Mouse (Mus musculus) adrenal gland, postnatal 14 days (tissue): Measurements from ENCODE around the gene Bmper. TPM values are rescaled to one million over a fixed set of nuclear protein-coding genes. Genes with fewer than 3 reads are reported as not detected.

Source experiments
- DNase-seq: peaks from one replicate; pipeline ENCODE4 v3.0.0; 2021; ENCODE audit warnings: mixed read lengths
- total RNA-seq: library from RNA; stranded (reverse); gene quantifications from 2 replicates; pipeline ENCODE4 v1.2.3, GENCODE M21; 2021

Bmper gene
- total RNA-seq, 1 experiment from 2014 or later: 4.2 TPM

GRCm38 (mm10) chr9:23305681-23306080 lies 82.8 kb downstream of the Bmper start:
- peak; percentile 42 for DNase-seq

- DNase-seq: peak; percentile 11
Observed at GRCm38 (mm10) chr9:23306226-23306625, 83.3 kb downstream of the Bmper start.

- DNase-seq: no peak
Observed at GRCm38 (mm10) chr9:23307835-23308234, 85.0 kb downstream of the Bmper start.

GRCm38 (mm10) chr9:23310953-23311352 lies 88.1 kb downstream of the Bmper start:
- DNase-seq: no peak

DNA sequence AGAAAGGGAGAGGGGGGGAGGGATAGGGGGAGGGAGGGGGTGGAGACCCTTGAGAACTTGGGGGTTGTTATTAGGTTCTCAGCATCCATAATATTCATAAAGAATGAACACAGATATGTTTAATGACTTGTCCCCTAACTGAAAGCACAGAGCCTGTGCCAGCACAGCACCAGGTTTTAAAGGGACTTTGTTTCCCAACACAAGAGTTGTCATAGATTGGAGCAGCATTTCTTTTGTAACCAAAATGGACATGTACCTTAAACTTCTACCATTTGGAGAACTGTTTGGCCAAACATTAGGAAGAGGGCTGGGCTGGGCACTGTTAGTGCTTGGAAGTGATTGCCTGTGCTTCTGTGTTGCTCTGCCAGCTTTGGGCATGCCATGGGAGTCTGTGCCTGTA lies 89.1 kb downstream of the Bmper start:
- no peak for DNase-seq

GRCm38 (mm10) chr9:23312877-23313276 lies 90.0 kb downstream of the Bmper start:
- no peak for DNase-seq

DNA sequence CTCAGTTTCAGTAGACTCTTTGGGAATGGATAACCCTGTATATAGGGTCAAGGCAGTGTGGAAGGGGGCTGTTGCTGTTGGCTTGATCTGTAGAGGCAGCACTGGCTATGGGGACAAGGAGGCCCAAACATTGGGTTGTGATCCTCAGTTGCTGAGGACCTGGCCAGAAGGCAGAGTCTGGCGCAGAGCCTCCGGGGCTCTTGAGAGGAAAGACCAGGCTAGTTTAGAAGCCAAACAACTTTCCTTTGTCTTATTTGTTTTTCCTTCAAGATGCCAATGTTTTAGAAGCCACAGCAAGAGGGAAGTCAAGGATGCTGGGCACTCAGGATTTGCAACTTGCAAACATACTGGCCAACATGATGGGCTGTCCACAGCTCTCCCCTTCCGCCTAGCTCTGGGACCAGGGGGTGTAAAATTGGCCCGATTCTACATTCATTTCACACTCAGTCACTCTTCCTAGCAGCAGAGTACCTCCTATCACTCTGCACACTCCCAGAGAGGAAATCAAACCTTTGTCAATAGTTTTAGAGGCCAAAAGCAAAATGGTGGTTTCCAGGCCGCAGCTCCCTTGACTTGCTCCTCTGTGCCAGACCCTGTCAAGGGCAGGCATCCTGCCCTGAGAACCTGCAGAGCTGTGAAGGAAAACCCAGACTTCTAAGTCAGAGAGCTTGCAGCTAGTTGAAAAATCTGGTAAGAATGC lies 92.9 kb downstream of the Bmper start:
- no peak for DNase-seq

DNA sequence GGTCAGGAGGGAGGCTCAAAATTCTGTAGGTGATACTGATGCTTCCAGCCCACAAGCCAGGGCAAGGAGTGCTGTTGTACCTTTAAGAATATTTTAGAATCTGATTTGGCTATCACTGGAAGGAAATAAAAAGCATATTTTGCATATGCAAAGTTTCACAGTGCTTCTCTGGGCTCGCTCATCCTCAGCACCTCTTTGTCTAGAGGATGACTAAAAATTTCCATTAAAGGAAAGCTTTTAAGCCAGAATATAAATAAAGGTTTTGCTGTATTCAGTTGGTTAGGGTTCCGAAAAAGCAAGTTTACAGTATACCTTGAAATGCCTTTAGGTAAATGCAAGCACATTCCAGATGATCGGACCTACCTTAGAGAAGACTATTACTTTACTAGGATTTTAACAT lies 105.0 kb downstream of the Bmper start:
- DNase-seq: no peak

- DNase-seq: no peak
Observed at GRCm38 (mm10) chr9:23333041-23333622, 110.3 kb downstream of the Bmper start.

GRCm38 (mm10) chr9:23340551-23340950 lies 117.7 kb downstream of the Bmper start:
- no peak for DNase-seq

GRCm38 (mm10) chr9:23341246-23341645 lies 118.4 kb downstream of the Bmper start:
- DNase-seq: no peak

DNA sequence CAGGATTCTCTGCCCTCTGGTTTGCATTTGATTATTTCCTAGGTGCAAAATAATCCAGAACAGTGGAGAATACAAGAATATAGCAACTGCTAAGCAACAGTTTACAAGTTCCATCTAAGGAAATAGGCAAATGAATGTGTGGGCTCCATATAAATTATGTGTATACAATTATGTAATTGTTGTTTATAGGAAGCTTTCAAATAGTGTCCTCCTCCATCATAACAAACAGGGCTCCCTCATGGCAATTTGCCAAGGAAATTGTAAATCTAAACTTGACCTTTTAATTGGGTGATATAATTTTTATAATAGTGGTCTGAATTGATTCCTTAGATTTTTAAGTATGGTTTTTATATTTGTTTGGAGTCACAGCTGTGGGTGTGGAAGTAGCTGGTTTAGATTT lies 121.5 kb downstream of the Bmper start:
- no peak for DNase-seq

GRCm38 (mm10) chr9:23345093-23345844 lies 122.4 kb downstream of the Bmper start:
- no peak for DNase-seq

DNA sequence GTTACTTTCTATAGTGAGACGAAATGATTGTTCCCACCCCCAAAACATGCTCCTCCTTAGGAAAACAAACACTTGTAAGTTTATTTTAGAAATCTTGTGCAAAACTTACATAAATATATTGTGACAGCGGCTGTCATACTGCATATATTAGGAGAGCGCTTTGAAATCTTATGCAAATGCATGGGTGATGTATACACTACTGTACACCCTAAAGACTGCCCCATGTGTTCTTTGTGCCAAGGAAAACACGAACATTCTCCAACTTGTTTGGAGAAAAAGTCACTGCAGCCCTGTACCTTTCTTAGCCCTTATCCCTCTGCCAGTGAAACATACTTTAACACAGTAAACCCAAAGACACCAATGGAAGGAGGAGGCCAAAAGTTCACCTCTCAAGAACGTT lies 126.7 kb downstream of the Bmper start:
- no peak for DNase-seq

GRCm38 (mm10) chr9:23351400-23351799 lies 128.5 kb downstream of the Bmper start:
- no peak for DNase-seq

DNA sequence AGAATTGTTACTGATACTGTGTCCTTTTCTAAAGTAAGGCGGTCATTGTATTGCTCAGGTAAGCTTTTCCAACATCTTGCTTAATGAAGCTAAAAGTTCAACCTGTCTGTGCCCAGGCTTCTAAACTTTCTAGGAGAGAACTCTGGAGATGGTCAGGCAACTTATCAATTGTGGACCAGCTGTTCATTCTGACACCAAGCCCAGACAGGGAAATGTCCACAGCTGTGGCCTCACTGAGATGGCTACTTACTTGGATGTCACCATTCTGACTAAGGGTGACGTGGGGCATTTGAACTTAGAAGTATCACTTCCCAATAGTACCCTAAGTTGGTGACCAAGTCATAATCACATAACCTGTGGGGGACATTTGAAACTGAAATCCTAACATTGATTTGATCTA lies 129.5 kb downstream of the Bmper start:
- no peak for DNase-seq

- DNase-seq: no peak
Observed at GRCm38 (mm10) chr9:23354201-23354820, 131.4 kb downstream of the Bmper start.

- DNase-seq: no peak
Observed at GRCm38 (mm10) chr9:23358108-23358507, 135.2 kb downstream of the Bmper start.

DNA sequence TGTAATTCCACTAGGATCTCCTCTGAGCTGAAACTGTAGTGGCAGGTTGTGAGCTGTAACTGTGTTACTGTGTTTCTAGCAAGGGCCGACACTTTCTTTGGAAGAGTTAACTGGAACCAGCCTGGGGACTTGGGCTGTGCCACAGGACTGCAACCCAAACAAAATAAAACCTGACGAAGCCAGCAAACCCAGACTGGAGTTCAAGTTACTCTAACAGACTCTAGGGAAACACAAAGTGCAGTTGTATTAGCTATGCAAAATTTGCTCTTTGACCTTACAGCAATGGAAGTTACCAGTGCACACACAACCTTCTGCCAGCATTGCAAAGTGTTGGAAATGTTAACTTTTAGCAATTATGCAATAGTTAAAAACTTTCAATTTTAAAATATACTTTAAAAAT lies 140.3 kb downstream of the Bmper start:
- no peak for DNase-seq

GRCm38 (mm10) chr9:23363540-23363939 lies 140.7 kb downstream of the Bmper start:
- DNase-seq: no peak

DNA sequence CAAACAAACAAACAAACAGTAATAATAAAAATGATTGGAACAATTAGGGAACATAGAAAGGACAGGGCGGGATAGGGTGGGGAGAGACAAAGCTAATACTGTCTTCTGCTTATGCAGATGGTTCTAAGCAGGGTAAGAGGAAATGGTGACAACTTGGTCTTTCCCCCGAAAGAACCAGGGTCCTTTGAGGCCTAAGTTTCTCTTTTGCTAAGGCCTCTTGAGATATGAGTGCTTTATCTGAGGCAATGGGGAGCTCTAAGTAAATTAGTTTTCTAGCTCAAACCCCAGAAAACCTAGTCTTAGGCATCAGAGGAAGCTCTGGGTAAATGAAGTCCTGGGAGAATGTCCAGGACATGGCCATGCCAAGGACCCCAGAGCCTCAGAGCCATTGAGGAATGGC lies 141.2 kb downstream of the Bmper start:
- DNase-seq: no peak

DNA sequence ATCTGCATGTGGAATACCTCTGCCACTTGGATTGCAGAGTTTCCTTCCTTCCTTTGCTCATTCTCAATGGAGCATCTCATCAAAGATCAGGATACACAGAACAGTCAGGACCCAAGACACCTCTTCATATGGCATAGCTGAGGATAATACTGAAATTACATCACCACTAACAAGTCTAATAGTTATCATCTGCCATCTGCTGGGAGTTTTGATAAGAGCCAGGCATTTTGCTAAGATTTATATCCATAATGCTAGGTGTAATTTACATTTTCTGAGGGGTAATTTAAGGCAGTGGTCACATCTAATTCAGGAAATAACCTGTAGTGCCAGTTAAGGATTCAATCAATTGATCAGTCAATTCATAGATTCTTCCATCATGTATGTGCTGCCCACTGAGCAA lies 145.2 kb downstream of the Bmper start:
- no peak for DNase-seq
